Mouse (Mus musculus) small intestine, adult 2 months (tissue): Measurements from ENCODE around the gene Trp63. TPM values are rescaled to one million over a fixed set of nuclear protein-coding genes. Genes with fewer than 3 reads are reported as not detected.

Experiments used
- H3K27ac ChIP-seq: fragments of 200-500 bp; 2 replicates; pipeline ENCODE4 v1.5.1; 2012; ENCODE audit warnings: low read depth, low read length, control low read depth, inconsistent platforms; ENCODE audit not compliant: insufficient read depth
- H3K27me3 ChIP-seq: fragments of 200-500 bp; 2 replicates; pipeline ENCODE4 v1.6.1; 2012; ENCODE audit warnings: mild to moderate bottlenecking, moderate library complexity, low read length, inconsistent platforms; ENCODE audit not compliant: control insufficient read depth, insufficient read depth
- H3K36me3 ChIP-seq: fragments of 200-500 bp; 2 replicates; pipeline ENCODE4 v1.6.1; 2012; ENCODE audit warnings: mild to moderate bottlenecking, low read length, control low read depth, inconsistent platforms; ENCODE audit not compliant: control insufficient read depth, insufficient read depth
- H3K4me1 ChIP-seq: fragments of 200-500 bp; 2 replicates; pipeline ENCODE4 v1.6.1; 2012; ENCODE audit warnings: low read length, inconsistent platforms, mixed read lengths; ENCODE audit not compliant: control insufficient read depth, insufficient read depth, insufficient read length
- H3K4me3 ChIP-seq: fragments of 200-500 bp; 2 replicates; pipeline ENCODE4 v1.5.1; 2012; ENCODE audit warnings: low read depth, mild to moderate bottlenecking, control low read depth, inconsistent platforms, low read length, moderate library complexity
- CTCF ChIP-seq: fragments of 200-500 bp; IDR thresholded peaks from 2 replicates; pipeline ENCODE4 v1.5.1; 2012; ENCODE audit warnings: low read depth, mild to moderate bottlenecking, control low read depth, inconsistent platforms, low read length, moderate library complexity, mixed read lengths; ENCODE audit not compliant: insufficient replicate concordance, insufficient read length; ENCODE audit errors: extremely low read depth
- POLR2A ChIP-seq: fragments of 200-500 bp; IDR thresholded peaks from 2 replicates; pipeline ENCODE4 v1.6.1; 2012; ENCODE audit warnings: low read depth, mild to moderate bottlenecking, control low read depth, inconsistent platforms, low read length, moderate library complexity
- WGBS: fragments of 180-500 bp; shearing (Covaris S2); methylation state at CpG from one replicate; pipeline ENCODE4 v1.1.7; 2018; 5-methylcytosine and 5-hydroxymethylcytosine counted together
- polyA plus RNA-seq: library from polyadenylated mRNA; depleted of rRNA; stranded (reverse); fragments of >200 nt; gene quantifications from 2 replicates; pipeline ENCODE4 v1.2.3, GENCODE M21; 2012

Gene Trp63
- polyA plus RNA-seq, 1 experiment, result 0.05 TPM

DNA sequence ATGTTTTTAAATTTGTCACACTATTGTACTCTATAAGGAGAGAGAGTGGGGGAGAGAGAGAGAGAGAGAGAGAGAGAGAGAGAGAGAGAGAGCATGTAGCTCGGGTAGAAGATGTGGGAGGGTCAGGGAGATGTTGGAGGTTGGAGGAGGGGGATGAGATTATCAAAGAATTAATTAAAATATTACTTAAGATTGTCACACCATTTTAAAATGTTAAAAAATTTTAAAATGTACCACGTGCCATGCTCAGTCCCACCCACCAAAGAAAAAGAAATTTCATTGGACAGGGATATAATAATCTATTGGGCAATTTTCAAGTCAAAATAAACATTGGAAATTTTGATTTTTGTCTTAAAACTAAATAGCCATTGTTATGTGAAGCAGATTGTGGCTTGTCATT is 1.0 kb downstream of the Trp63 start:
- Histone ChIP-seq H3K27ac (no peak overlapping the region), H3K36me3 (no peaks in the 10 kb centered on the region), H3K4me3 (no peak overlapping the region), H3K4me1 (no peaks in the 10 kb centered on the region), H3K27me3 (no peaks in the 10 kb centered on the region)
- TF ChIP-seq CTCF, result no peak
- no peak for TF ChIP-seq POLR2A
- WGBS, result 62% methylated on average over 2 of the region's 2 CpGs

DNA sequence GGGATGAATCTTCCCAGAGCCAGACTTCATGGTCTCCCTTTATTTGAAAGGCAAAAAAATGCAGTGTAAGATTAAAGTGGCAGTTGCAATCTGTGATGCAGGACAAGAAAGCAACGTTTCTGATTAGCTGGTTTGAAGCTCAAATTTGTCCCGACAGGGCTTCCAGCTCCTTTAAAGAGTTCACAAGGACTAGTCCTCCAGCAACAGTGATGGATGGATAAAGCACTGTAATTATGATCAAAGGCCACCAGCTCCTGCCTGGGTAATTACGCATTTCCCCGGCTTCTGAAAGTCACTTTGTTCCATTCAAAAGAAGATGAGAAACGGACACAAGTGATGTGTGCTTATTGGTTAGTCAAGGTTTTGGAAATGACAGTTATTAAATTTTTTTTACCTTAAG is 7.0 kb downstream of the Trp63 start:
- Histone ChIP-seq H3K27me3 (no peaks in the 10 kb centered on the region), H3K27ac (no peak overlapping the region), H3K4me1 (no peaks in the 10 kb centered on the region), H3K36me3 (no peaks in the 10 kb centered on the region), H3K4me3 (no peak overlapping the region)
- no peak for TF ChIP-seq POLR2A
- no peak for TF ChIP-seq CTCF
- WGBS, result 69% methylated on average over 5 of the region's 5 CpGs

GRCm38 (mm10) chr16:25701252-25701651 is 17.7 kb downstream of the Trp63 start:
- Histone ChIP-seq H3K36me3 (no peaks in the 10 kb centered on the region), H3K4me3 (no peak overlapping the region), H3K27me3 (no peaks in the 10 kb centered on the region), H3K4me1 (no peaks in the 10 kb centered on the region), H3K27ac (no peak overlapping the region)
- 85% methylated on average over 2 of the region's 2 CpGs for WGBS
- no peak for TF ChIP-seq POLR2A
- TF ChIP-seq CTCF, result no peak

- Histone ChIP-seq H3K36me3 (no peaks in the 10 kb centered on the region), H3K27ac (no peak overlapping the region), H3K27me3 (no peaks in the 10 kb centered on the region), H3K4me1 (no peaks in the 10 kb centered on the region), H3K4me3 (no peak overlapping the region)
- TF ChIP-seq CTCF (no peak), POLR2A (no peak)
Measured at GRCm38 (mm10) chr16:25706260-25706659, 22.7 kb downstream of the Trp63 start.

DNA sequence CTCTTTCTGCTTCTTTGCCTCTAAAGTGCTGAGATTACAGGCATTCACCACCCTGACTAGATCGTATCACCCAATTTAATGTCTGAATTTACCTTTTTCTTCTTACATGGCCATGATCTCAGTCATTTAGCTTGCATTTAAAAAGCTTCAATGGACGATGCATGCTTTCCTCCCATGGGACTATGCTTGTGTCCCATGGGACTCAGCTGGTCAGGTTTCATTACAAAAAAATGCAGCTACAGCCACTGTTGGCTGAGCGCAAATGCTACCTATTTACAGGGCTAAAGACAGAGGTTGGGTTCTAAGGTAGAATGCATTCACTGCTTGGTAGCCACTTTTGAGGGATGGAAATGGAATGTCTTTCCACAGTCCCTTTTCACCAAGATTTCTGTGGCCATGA is 32.2 kb downstream of the Trp63 start:
- TF ChIP-seq CTCF (no peak), POLR2A (no peak)
- WGBS, result 91% methylated on average over 3 of the region's 3 CpGs
- Histone ChIP-seq H3K36me3 (no peaks in the 10 kb centered on the region), H3K4me3 (no peak overlapping the region), H3K4me1 (no peaks in the 10 kb centered on the region), H3K27ac (no peak overlapping the region), H3K27me3 (no peaks in the 10 kb centered on the region)

GRCm38 (mm10) chr16:25723131-25723530 is 39.6 kb downstream of the Trp63 start:
- Histone ChIP-seq H3K4me3 (no peak overlapping the region), H3K4me1 (no peaks in the 10 kb centered on the region), H3K27me3 (no peaks in the 10 kb centered on the region), H3K27ac (no peak overlapping the region), H3K36me3 (no peaks in the 10 kb centered on the region)
- no peak for TF ChIP-seq CTCF
- TF ChIP-seq POLR2A, result no peak
- 71% methylated on average over 5 of the region's 5 CpGs for WGBS

DNA sequence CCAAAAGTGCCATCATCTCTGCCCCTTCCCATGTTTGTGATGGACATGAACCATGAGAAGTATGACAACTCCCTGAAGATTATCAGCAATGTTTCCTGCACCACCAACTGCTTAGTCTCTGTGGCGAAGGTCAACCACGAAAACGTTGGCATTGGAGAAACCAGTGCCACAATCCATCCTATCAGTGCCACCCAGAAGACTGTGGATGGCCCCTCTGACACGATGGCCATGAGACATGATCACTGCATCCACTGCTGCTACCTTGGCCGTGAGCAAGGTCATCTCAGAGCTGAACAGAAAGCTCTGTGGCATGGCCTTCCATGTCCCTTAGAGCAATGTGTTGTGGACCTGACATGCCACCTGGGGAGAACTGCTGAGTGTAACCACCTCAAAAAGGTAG is 43.4 kb downstream of the Trp63 start:
- TF ChIP-seq CTCF (no peak), POLR2A (no peak)
- Histone ChIP-seq H3K4me1 (no peaks in the 10 kb centered on the region), H3K36me3 (no peaks in the 10 kb centered on the region), H3K27ac (no peak overlapping the region), H3K27me3 (no peaks in the 10 kb centered on the region), H3K4me3 (no peak overlapping the region)
- WGBS, result 89% methylated on average over 5 of the region's 5 CpGs

GRCm38 (mm10) chr16:25727957-25728506 is 44.5 kb downstream of the Trp63 start:
- no peaks in the 10 kb centered on the region for H3K36me3 ChIP-seq
- whole genome bisulfite sequencing, result 37% methylated on average over 7 of the region's 7 CpGs
- H3K4me1 ChIP-seq, result no peaks in the 10 kb centered on the region
- no peak overlapping the region for H3K4me3 ChIP-seq
- TF ChIP-seq CTCF, result no peak
- no peak for TF ChIP-seq POLR2A
- no peaks in the 10 kb centered on the region for H3K27me3 ChIP-seq
- no peak overlapping the region for H3K27ac ChIP-seq
